Mouse (Mus musculus): ENCODE data around the gene Ugt2b36.

DNA sequence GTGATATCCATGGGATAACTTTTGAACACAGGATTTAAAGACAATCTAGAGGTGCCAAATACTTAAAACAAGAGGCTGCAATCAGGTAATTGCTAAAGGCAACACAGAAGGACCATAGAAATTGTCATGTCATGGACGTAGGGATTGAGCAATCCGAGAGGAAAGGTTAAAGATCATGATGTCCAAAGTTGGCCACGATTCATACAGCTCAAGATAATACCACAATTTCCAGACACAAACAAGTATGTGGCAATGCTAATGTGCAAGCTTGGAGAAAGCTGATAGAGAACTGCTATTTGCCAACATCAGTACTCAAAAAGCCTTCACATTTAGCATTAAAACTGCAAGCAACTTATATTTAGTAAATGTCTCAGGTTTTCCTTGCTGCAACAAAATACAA lies 65.0 kb downstream of the Ugt2b36 start:
- TF ChIP-seq EP300 (IDR thresholded peaks at IDR 0.05; ENCODE audit: low read depth), result no peak
- TF ChIP-seq CTCF (IDR thresholded peaks at IDR 0.05; ENCODE audit: low read depth), result no peak
